Mouse (Mus musculus) forebrain, embryonic 13.5 days (tissue): ENCODE data around the gene Adap1. TPM values are rescaled to one million over a fixed set of nuclear protein-coding genes. Genes with fewer than 3 reads are reported as not detected.
A peak's percentile ranks its signal among the peaks of the same experiment; 100 is the strongest.
"Not testable (repeated sequence)": the region's sequence is repeated elsewhere in the genome, so short reads cannot be mapped to it uniquely, and the experiment has no call there.

Source experiments
- ATAC-seq: fragments of 200-750 bp; cut with Nextera tagmentation; 2 replicates; pipeline ENCODE4 v1.8.0; 2017
- H3K27ac ChIP-seq: fragments of 300-500 bp; sonication (generic); 2 replicates; pipeline ENCODE4 v1.5.1; 2015; ENCODE audit warnings: inconsistent platforms, mild to moderate bottlenecking, moderate library complexity
- H3K27me3 ChIP-seq: fragments of 300-500 bp; sonication (generic); 2 replicates; pipeline ENCODE4 v1.6.1; 2015; ENCODE audit warnings: mild to moderate bottlenecking, inconsistent platforms
- H3K36me3 ChIP-seq: fragments of 300-500 bp; sonication (generic); 2 replicates; pipeline ENCODE4 v1.6.1; 2015; ENCODE audit warnings: mild to moderate bottlenecking, inconsistent platforms; ENCODE audit not compliant: poor library complexity, severe bottlenecking
- H3K4me1 ChIP-seq: fragments of 300-500 bp; sonication (generic); 2 replicates; pipeline ENCODE4 v1.6.1; 2015; ENCODE audit warnings: inconsistent platforms
- H3K4me2 ChIP-seq: fragments of 300-500 bp; sonication (generic); 2 replicates; pipeline ENCODE4 v1.6.1; 2015; ENCODE audit warnings: inconsistent platforms, mild to moderate bottlenecking, moderate library complexity
- H3K4me3 ChIP-seq: fragments of 300-500 bp; sonication (generic); 2 replicates; pipeline ENCODE4 v1.5.1; 2015; ENCODE audit warnings: mild to moderate bottlenecking, inconsistent platforms
- H3K9ac ChIP-seq: fragments of 300-500 bp; sonication (generic); 2 replicates; pipeline ENCODE4 v1.6.1; 2015; ENCODE audit warnings: mild to moderate bottlenecking, inconsistent platforms
- H3K9me3 ChIP-seq: fragments of 300-500 bp; sonication (generic); replicated peaks from 2 replicates; pipeline ENCODE4 v1.6.1; 2016; ENCODE audit warnings: inconsistent platforms
- WGBS: fragments of 180-500 bp; shearing (Covaris S2); methylation state at CpG from one replicate; pipeline ENCODE4 v1.1.7; 2015; 5-methylcytosine and 5-hydroxymethylcytosine counted together
- polyA plus RNA-seq: library from polyadenylated mRNA; unstranded; fragments of >200 nt; fragmentation: Nextera tagmentation; extraction: Ambion mirVana; gene quantifications from 2 replicates; pipeline ENCODE4 v1.2.1, GENCODE M21; 2015

Gene Adap1
- polyA plus RNA-seq, 1 experiment from 2014 or later = 3.8 TPM

DNA sequence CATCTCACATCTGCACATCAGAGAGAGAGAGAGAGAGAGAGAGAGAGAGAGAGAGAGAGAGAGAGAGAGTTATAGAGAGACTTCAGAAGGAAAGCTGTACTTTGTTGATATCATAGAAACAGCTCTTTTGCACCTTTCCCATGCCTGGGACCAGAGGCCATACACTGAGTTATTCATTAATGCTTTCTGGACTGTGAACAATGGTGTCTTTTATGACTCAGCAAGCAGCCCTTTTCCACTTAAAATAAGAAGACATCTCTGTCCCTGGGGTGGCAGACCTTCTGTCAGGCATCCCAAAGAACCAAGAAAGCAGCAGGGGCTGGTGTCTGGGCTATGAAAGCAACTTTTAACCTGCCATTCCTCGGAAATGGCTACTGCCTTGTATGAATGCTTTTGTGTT is 21.8 kb upstream of the Adap1 start:
- ATAC-seq = no peak
- Histone ChIP-seq H3K27ac (no peak overlapping the region), H3K36me3 (peaks cover 7% of the 10 kb centered on the region), H3K27me3 (0 out of 2 replicates have a peak, but pooled peaks cover 10% of the 10 kb centered on the region), H3K4me2 (no peak overlapping the region), H3K9me3 (no peaks in the 10 kb centered on the region), H3K4me1 (peaks cover 14% of the 10 kb centered on the region), H3K4me3 (no peak overlapping the region), H3K9ac (no peak overlapping the region)
- WGBS = 57% methylated on average over 1 of the region's 1 CpGs

DNA sequence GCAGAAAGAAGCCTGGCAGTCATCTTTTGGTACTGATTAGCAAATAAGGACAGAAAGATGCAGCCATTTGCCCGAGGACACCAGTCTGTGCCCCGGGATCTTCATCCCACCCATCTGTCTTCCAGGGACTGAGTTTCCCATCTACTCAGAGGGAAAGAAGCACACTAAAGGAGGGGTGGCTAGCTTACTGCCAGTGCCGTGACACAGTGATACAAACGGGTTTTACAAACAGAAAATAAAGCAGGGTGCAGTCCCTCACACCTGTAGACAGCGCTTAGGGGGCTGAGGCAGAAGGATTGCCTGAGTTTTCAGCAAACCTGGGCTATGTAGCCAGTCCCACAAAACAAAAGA is 19.9 kb upstream of the Adap1 start:
- 0 out of 2 replicates have a peak, but pooled peaks cover 4% of the 10 kb centered on the region for H3K27me3 ChIP-seq
- H3K4me2 ChIP-seq = peak overlapping the region; percentile 93
- peak overlapping the region; percentile 66 for H3K4me3 ChIP-seq
- ATAC-seq = peak; percentile 34; the same call in 1 of the 2 replicates
- WGBS = 7% methylated on average over 5 of the region's 5 CpGs
- peaks cover 14% of the 10 kb centered on the region for H3K4me1 ChIP-seq
- 0 out of 2 replicates have a peak overlapping the region, but pooled peaks have one; percentile 26 for H3K9ac ChIP-seq
- H3K36me3 ChIP-seq = peaks cover 24% of the 10 kb centered on the region
- H3K9me3 ChIP-seq = no peaks in the 10 kb centered on the region
- H3K27ac ChIP-seq = no peak overlapping the region

DNA sequence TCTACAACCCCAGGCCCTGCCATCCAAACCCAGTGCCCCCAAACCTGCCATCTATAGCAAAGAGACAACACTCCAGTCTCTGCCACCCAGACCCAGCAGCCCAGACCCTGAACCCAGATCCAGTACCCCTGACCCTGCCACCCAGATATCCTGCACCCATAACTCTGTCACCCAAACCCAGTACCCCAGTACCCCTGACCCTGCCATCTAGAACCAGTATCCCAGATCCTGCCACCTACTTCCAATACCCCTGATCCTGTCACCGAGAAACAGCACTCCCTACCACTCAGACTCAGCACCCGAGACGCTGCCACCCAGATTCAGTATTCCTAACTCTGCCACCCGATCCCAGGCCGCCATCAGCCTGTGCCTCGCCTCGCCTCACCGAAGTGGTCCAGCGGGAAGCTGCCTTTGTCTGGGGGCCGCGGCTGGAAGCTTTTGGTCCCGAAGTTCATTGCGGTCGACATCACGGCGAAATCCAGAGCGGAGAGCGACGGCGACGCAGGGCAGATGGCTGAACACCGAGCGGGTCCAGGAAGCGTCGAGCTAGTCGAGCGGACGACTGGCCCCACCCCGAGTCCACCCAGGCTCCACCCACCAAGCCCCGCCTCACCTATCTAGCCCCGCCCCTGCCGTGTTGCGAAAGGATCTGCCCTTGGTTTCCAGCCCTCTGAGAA is 19.4 kb upstream of the Adap1 start:
- Histone ChIP-seq H3K4me2 (peak overlapping the region; percentile 93), H3K9me3 (no peaks in the 10 kb centered on the region), H3K9ac (peak overlapping the region; percentile 78), H3K36me3 (peaks cover 29% of the 10 kb centered on the region), H3K27me3 (0 out of 2 replicates have a peak, but pooled peaks cover 4% of the 10 kb centered on the region), H3K4me3 (peak overlapping the region; percentile 66), H3K27ac (peak overlapping the region; percentile 67), H3K4me1 (peaks cover 14% of the 10 kb centered on the region)
- ATAC-seq = peak; percentile 91
- under 1% methylated on average over 33 of the region's 33 CpGs for WGBS

DNA sequence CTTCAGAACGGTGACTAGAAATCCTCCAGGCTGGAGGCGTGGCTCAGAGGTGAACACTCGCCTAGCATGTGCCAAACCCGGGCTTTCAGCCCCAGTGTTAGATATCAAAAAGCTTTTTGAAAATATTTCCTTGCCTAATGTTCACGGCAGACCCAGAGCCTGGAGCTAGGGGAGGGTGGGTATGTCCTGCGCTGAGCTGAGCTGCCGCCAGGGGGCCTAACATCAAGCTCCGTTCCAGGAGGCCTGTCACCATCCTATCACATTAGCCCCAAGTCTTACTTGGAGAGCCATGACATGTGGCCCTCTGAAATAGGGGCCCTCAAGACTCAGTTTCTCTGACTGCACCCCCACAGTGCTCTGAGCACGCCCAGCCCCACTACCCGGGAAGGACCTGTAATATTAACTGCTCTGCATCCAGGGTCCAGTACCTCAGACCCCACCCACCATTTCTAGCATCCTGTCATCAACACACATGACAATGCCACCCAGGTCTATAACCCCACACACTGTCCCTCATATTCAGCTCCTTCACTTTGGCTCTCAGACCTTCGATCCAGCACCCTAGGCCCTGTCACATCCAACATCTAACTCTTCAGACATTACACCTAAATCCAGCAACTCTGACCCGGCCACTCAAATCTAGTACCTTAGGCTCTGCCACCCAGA is 18.7 kb upstream of the Adap1 start:
- ATAC-seq = peak; percentile 86

DNA sequence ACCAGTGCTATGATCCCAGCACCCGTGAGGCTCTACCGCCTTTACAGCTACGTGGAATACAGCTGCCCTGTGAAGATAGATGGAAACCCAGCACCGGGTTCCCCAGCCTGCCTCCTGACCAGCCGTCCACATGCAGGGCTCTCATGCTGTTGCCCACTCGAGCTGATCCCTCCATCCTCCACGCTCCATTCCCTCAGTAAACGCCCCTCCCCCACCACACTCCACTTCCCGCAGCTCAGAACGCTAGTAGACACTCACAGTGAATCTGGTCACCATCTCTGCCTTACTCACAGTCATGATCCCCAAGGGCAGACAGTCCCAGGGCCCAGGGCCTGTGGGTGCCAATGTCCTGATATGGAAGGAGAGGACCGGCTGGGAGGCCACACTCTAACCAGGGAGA is 13.5 kb upstream of the Adap1 start:
- peaks cover 6% of the 10 kb centered on the region for H3K4me1 ChIP-seq
- no peak overlapping the region for H3K27ac ChIP-seq
- H3K4me2 ChIP-seq = no peak overlapping the region
- no peak for ATAC-seq
- H3K36me3 ChIP-seq = peaks cover 84% of the 10 kb centered on the region
- H3K4me3 ChIP-seq = no peak overlapping the region
- no peak overlapping the region; the same call in 1 of the 2 replicates for H3K9ac ChIP-seq
- H3K9me3 ChIP-seq = no peaks in the 10 kb centered on the region
- WGBS = 87% methylated on average over 11 of the region's 11 CpGs
- H3K27me3 ChIP-seq = no peaks in the 10 kb centered on the region

More for the DNA sequence above, 18.7 kb upstream of the Adap1 start:
- peak overlapping the region; percentile 67; the same call in 1 of the 2 replicates for H3K27ac ChIP-seq
- peak overlapping the region; percentile 78 for H3K9ac ChIP-seq
- H3K4me1 ChIP-seq = peaks cover 14% of the 10 kb centered on the region
- peak overlapping the region; percentile 66 for H3K4me3 ChIP-seq
- H3K4me2 ChIP-seq = peak overlapping the region; percentile 93
- WGBS = 7% methylated on average over 12 of the region's 12 CpGs
- H3K27me3 ChIP-seq = 0 out of 2 replicates have a peak, but pooled peaks cover 4% of the 10 kb centered on the region
- peaks cover 36% of the 10 kb centered on the region for H3K36me3 ChIP-seq
- H3K9me3 ChIP-seq = no peaks in the 10 kb centered on the region

DNA sequence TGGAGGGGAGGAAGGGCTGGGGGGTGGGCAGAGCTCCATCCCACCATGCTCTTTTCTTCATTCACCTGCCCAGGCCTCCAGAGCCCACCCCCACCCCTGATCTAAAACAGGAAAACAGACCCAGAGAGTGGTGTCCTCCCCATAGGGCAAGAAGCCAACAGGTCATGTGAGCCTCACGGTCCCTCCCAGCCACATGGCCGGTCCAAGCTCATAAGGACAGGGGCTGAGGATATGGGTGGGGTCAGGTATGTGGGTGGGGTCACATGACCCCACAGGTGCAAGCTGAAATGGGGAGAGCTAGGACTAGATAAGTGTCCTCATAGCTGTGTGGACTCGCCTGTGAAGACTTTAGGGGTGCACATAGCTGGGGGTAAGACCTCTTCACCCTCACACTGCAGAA is 13.0 kb upstream of the Adap1 start:
- H3K27me3 ChIP-seq = no peaks in the 10 kb centered on the region
- 88% methylated on average over 3 of the region's 3 CpGs for WGBS
- H3K36me3 ChIP-seq = peaks cover 84% of the 10 kb centered on the region
- H3K9ac ChIP-seq = no peak overlapping the region
- no peaks in the 10 kb centered on the region for H3K9me3 ChIP-seq
- no peak overlapping the region for H3K4me3 ChIP-seq
- no peak overlapping the region for H3K27ac ChIP-seq
- no peak for ATAC-seq
- H3K4me2 ChIP-seq = no peak overlapping the region
- peaks cover 1% of the 10 kb centered on the region for H3K4me1 ChIP-seq

DNA sequence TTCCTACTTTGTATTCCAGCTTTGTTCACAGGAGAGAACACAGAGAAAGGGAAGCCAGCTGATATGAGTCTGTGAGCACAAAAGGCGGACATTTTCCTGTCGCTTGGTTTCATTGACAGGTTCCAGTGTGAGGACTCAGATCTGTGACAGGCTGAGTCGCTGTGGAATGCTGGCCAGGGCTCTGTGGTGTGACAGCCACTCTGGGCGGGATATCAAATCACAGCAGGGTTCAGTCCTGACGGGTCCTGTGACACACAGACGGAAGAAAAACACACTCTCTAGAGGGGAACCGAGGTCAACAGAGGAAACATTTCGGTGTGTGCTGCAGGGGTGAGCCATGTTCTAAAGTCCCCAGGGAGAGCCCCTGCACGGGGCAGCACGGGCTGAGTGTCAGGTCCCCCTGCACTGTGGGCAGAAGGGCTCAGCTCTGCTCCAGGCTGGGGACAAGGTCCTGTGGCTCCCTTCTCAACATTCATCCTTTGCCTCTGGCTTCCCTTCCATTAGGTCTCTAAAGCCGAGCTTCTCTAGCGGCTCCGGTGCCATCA is 12.5 kb upstream of the Adap1 start:
- Histone ChIP-seq H3K4me1 (no peaks in the 10 kb centered on the region), H3K27ac (no peak overlapping the region), H3K9ac (no peak overlapping the region), H3K27me3 (no peaks in the 10 kb centered on the region), H3K36me3 (peaks cover 83% of the 10 kb centered on the region), H3K9me3 (no peaks in the 10 kb centered on the region), H3K4me2 (no peak overlapping the region), H3K4me3 (no peak overlapping the region)
- 81% methylated on average over 13 of the region's 13 CpGs for WGBS
- no peak for ATAC-seq

DNA sequence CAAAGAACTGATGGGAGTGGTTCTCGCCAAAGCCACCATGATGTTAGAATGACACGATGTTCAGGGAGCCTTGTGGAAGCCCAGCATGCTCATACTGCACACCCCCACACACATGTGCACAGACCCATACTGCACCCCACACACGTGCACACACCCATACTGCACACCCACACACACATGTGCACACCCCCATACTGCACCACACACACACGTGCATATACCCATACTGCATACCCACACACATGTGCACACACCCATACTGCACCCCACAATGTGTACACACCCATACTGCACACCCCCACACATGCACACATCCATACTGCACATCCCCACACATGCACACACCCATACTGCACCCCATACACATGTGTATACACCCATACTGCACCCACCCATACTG is 10.2 kb upstream of the Adap1 start:
- no peak overlapping the region for H3K9ac ChIP-seq
- no peak overlapping the region for H3K4me3 ChIP-seq
- H3K27me3 ChIP-seq = no peaks in the 10 kb centered on the region
- H3K4me2 ChIP-seq = no peak overlapping the region
- no peaks in the 10 kb centered on the region for H3K4me1 ChIP-seq
- ATAC-seq = peak; percentile 29; the same call in 1 of the 2 replicates
- H3K27ac ChIP-seq = no peak overlapping the region
- H3K36me3 ChIP-seq = peaks cover 63% of the 10 kb centered on the region
- H3K9me3 ChIP-seq = no peaks in the 10 kb centered on the region
- WGBS = 91% methylated on average over 4 of the region's 4 CpGs

DNA sequence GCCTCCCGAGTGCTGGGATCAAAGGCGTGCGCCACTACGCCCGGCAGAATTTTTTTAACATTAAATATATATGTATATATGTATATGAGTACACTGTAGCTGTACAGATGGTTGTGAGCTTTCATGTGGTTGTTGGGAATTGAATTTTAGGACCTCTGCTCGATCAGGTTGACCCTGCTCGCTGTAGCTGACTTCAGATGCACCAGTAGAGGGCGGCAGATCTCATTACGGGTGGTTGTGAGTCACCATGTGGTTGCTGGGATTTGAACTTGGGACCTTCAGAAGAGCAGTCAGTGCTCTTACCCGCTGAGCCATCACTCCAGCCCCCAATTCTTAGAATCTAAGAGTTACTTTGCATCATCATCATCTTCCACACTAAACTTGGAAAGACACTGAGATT is 9.0 kb upstream of the Adap1 start:
- not testable (repeated sequence) for H3K9me3 ChIP-seq, H3K4me3 ChIP-seq, H3K9ac ChIP-seq, ATAC-seq, H3K27ac ChIP-seq, H3K4me1 ChIP-seq, H3K4me2 ChIP-seq, H3K27me3 ChIP-seq
- 91% methylated on average over 10 of the region's 10 CpGs for WGBS
- peaks cover 50% of the 10 kb centered on the region for H3K36me3 ChIP-seq

DNA sequence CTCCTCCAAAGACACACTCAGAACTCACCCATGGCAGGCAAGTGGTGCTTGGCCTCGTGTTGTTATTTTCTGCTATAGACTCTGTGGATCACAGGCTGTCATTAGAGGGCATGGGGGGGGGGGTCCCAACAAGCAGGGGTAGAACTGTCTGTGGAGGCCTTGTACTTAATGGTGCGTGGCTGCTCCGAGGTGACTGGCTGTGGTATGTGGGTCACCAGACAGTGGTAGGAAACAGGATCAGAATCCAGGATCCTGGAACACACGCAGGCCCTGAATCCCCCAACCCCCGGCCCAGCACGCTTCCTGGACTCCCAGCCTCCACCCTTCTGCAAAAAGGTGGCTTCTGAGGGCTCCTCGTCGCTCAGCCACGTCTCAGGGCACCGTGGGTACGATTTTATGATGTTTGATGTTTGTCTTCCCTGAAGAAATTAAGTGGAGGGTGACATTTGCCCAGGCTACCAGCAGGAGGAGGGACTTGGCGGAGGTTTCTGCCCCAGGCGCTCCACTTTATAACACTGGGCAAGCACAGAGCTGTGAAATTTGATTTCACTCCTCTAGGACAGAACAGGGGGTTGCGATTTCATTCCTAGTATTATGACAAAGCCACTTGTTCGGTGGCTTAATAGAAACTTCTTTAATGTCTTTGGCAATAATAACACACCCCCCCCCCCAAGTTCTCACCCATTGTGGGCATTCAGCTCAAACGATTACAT is 8.0 kb upstream of the Adap1 start:
- WGBS = 84% methylated on average over 16 of the region's 16 CpGs
- Histone ChIP-seq H3K9me3 (no peaks in the 10 kb centered on the region), H3K27ac (no peak overlapping the region), H3K9ac (no peak overlapping the region), H3K27me3 (no peaks in the 10 kb centered on the region; the same call in 1 of the 2 replicates), H3K4me2 (no peak overlapping the region), H3K4me1 (no peaks in the 10 kb centered on the region), H3K4me3 (no peak overlapping the region), H3K36me3 (peaks cover 41% of the 10 kb centered on the region)
- no peak for ATAC-seq

DNA sequence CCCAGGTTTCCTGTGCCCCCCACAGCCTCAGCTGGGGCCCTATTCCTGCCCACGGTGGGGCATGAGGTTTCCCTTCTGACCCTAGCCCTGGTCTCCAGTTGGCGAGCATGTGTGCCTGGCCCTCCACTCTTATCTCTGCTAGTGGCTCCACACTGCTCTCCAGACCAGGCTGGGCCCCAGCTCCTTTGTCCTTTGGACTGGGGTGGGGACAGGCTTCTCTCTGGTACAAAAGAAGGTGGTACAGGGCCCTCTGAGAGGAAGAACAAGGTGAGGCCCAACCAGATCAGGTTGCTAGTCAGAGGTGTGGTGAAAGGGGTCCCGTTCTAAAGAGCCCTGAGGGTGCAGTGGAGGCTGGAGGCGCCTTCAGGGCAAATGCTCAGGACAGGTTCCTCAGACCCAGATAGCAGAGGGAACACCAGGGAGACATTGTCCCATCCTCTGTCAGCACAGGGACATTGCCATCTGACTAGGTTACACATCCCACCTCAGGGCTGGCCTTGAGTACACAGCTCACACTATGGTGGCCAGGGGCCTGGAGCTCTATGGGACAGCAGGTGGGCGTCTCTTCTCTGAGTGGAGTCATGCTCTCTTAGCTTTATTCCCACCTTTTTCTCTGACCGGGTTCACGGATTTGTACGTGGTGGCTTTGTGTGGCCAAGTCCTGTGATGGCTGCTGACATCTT is 7.3 kb upstream of the Adap1 start:
- H3K4me3 ChIP-seq = no peak overlapping the region
- H3K27me3 ChIP-seq = no peaks in the 10 kb centered on the region; the same call in 1 of the 2 replicates
- no peak overlapping the region for H3K4me2 ChIP-seq
- no peak overlapping the region for H3K27ac ChIP-seq
- no peaks in the 10 kb centered on the region for H3K9me3 ChIP-seq
- WGBS = 89% methylated on average over 8 of the region's 8 CpGs
- 0 out of 2 replicates have a peak, but pooled peaks have one; percentile 22 for ATAC-seq
- peaks cover 34% of the 10 kb centered on the region for H3K36me3 ChIP-seq
- H3K9ac ChIP-seq = no peak overlapping the region
- H3K4me1 ChIP-seq = no peaks in the 10 kb centered on the region
